Mouse (Mus musculus) heart, embryonic 14.5 days (tissue): Measurements from ENCODE around the gene Dhdh. TPM values are rescaled to one million over a fixed set of nuclear protein-coding genes. Genes with fewer than 3 reads are reported as not detected.
"Not testable (repeated sequence)": the region's sequence is repeated elsewhere in the genome, so short reads cannot be mapped to it uniquely, and the experiment has no call there.

Experiments used
- ATAC-seq: fragments of 200-750 bp; cut with Nextera tagmentation; 2 replicates; pipeline ENCODE4 v1.8.0; 2017; ENCODE audit warnings: low read depth, moderate TSS enrichment; ENCODE audit not compliant: insufficient number of reproducible peaks, insufficient read depth, low FRiP score
- H3K27ac ChIP-seq, 2 experiments: fragments of 200-500 bp in 1 of 2; fragments of 300-500 bp in 1 of 2; sonication (generic) in 1 of 2; replicated peaks in 1 of 2; 2 replicates each; pipeline ENCODE4 v1.5.1; 2012 to 2014; ENCODE audit warnings: low read depth in 2 of 2, low read length in 2 of 2, control low read depth in 1 of 2, mild to moderate bottlenecking in 1 of 2, mixed read lengths in 1 of 2; ENCODE audit not compliant: control insufficient read depth in 1 of 2, insufficient read depth in 1 of 2
- H3K27me3 ChIP-seq: fragments of 300-500 bp; sonication (generic); 2 replicates; pipeline ENCODE4 v1.6.1; 2014; ENCODE audit warnings: mild to moderate bottlenecking, low read length, control low read depth; ENCODE audit not compliant: control insufficient read depth, insufficient read depth
- H3K36me3 ChIP-seq: fragments of 300-500 bp; sonication (generic); 2 replicates; pipeline ENCODE4 v1.6.1; 2014; ENCODE audit warnings: mild to moderate bottlenecking, control low read depth, low read length, mixed read lengths; ENCODE audit not compliant: control insufficient read depth, insufficient read depth
- H3K4me1 ChIP-seq, 2 experiments: fragments of 200-500 bp in 1 of 2; fragments of 300-500 bp in 1 of 2; sonication (generic) in 1 of 2; 2 replicates each; pipeline ENCODE4 v1.6.1; 2012 to 2014; ENCODE audit warnings: low read length in 2 of 2, control low read depth in 1 of 2, mixed read lengths in 1 of 2; ENCODE audit not compliant: control insufficient read depth in 2 of 2, insufficient read depth in 2 of 2
- H3K4me2 ChIP-seq: fragments of 300-500 bp; sonication (generic); 2 replicates; pipeline ENCODE4 v1.6.1; 2014; ENCODE audit warnings: mild to moderate bottlenecking, low read length
- H3K4me3 ChIP-seq, 2 experiments: fragments of 200-500 bp in 1 of 2; fragments of 300-500 bp in 1 of 2; sonication (generic) in 1 of 2; 2 replicates each; pipeline ENCODE4 v1.5.1; 2012 to 2014; ENCODE audit warnings: low read length in 2 of 2, mild to moderate bottlenecking in 2 of 2, control low read depth in 1 of 2, low read depth in 1 of 2, moderate library complexity in 1 of 2; ENCODE audit not compliant: control insufficient read depth in 1 of 2, insufficient read depth in 1 of 2
- H3K9ac ChIP-seq: fragments of 300-500 bp; sonication (generic); 2 replicates; pipeline ENCODE4 v1.6.1; 2014; ENCODE audit warnings: mild to moderate bottlenecking, low read length
- H3K9me3 ChIP-seq: fragments of 300-500 bp; sonication (generic); 2 replicates; pipeline ENCODE4 v1.6.1; 2016; ENCODE audit warnings: low read length, control low read depth; ENCODE audit not compliant: control insufficient read depth
- WGBS: fragments of 180-500 bp; shearing (Covaris S2); extraction: QIAGEN DNeasy Blood & Tissue Kit; methylation state at CpG from one replicate; pipeline ENCODE4 v1.1.7; 2014; 5-methylcytosine and 5-hydroxymethylcytosine counted together
- polyA plus RNA-seq: library from polyadenylated mRNA; unstranded; fragments of >200 nt; fragmentation: Nextera tagmentation; extraction: Ambion mirVana; gene quantifications from 2 replicates; pipeline ENCODE4 v1.2.1, GENCODE M21; 2014

Gene Dhdh
- polyA plus RNA-seq, 1 experiment from 2014 or later, result 5.7 TPM

DNA sequence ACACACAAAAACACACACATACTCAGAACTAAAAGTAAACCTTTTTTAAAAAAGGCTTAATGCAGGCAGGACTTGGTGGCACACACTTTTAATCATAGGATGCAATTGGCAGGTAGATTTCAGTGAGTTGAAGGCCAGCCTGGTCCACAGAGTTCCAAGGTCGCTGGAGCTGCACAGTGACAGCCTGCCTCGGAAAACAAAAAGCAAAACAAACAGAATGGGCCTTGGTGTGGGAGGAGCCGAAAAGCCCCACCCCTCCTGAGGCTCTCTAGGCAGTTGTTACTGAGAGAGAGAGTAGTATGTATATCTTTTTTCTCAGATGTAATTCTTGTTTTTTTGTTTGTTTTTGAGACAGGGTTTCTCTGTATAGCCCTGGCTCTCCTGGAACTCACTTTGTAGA is 2.7 kb upstream of the Dhdh start:
- WGBS, result 14% methylated on average over 3 of the region's 3 CpGs
- no peaks in the 10 kb centered on the region for H3K9me3 ChIP-seq
- no peak overlapping the region; the same call in 1 of the 2 replicates for H3K9ac ChIP-seq
- peaks cover 43% of the 10 kb centered on the region for H3K36me3 ChIP-seq
- no peak overlapping the region for H3K27ac ChIP-seq
- no peak overlapping the region for H3K4me2 ChIP-seq
- H3K4me1 ChIP-seq, result peaks cover 5 to 9% of the 10 kb centered on the region in 2 experiments; a peak in 2 of 4 replicates
- H3K4me3 ChIP-seq, result no peak overlapping the region
- no peak for ATAC-seq
- H3K27me3 ChIP-seq, result no peaks in the 10 kb centered on the region

GRCm38 (mm10) chr7:45490822-45491221 is 2.2 kb upstream of the Dhdh start:
- Histone ChIP-seq H3K4me2 (no peak overlapping the region), H3K4me1 (peaks cover 5 to 8% of the 10 kb centered on the region in 2 experiments; a peak in 2 of 4 replicates), H3K9me3 (no peaks in the 10 kb centered on the region), H3K27ac (no peak overlapping the region), H3K4me3 (no peak overlapping the region), H3K9ac (no peak overlapping the region; the same call in 1 of the 2 replicates), H3K27me3 (no peaks in the 10 kb centered on the region), H3K36me3 (peaks cover 39% of the 10 kb centered on the region)
- no peak for ATAC-seq
- 27% methylated on average over 9 of the region's 9 CpGs for WGBS

DNA sequence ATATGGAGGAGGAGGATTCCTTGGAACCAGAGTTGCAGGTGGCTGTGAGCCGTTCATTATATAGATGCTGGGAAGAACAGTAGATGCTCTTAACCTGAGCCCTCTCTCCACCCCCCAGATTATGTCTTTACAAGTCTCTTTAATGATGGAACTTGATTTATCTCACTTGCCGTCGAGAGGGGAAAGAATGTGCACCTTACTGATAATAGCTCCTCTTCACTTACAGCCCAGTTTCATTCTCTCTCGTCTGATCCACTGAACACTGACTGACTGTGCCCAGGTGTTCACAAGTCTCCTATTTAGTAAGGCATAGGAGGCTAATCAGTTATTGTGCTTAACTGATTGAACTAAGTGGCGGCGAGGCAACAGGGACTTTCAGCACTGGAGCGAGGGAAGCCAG is 973 bp upstream of the Dhdh start:
- Histone ChIP-seq H3K27me3 (no peaks in the 10 kb centered on the region), H3K27ac (no peak overlapping the region), H3K4me3 (no peak overlapping the region), H3K4me2 (no peak overlapping the region), H3K36me3 (peaks cover 27% of the 10 kb centered on the region), H3K4me1 (peaks cover 5 to 7% of the 10 kb centered on the region in 2 experiments; a peak in 2 of 4 replicates), H3K9ac (no peak overlapping the region), H3K9me3 (no peaks in the 10 kb centered on the region)
- 52% methylated on average over 7 of the region's 7 CpGs for WGBS
- no peak for ATAC-seq

DNA sequence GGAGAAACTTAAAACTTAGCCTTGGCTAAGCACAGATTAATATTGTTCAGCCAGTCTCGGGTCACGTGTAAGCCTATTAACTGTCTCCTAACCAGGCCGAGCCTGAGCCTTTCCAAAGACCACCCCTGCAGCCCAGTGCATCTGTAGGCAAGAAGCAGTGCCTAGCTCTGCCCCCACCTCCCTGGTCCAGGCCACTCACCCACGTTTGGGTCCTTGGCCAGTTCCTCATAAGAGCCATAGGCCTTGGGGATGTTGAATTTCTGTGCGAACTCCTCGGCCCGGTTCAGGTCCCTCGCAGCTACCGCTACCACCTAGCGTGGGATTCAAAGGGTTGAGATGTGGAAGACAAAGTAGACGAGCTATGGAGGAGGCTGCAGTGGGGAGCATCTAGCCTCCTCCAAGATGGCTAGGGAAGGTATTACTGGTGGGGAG is 728 bp downstream of the Dhdh start:
- peak overlapping the region in 1 of 2 experiments; percentile 65; a peak in 1 of 4 replicates for H3K27ac ChIP-seq
- WGBS, result 38% methylated on average over 11 of the region's 11 CpGs
- ATAC-seq, result no peak

DNA sequence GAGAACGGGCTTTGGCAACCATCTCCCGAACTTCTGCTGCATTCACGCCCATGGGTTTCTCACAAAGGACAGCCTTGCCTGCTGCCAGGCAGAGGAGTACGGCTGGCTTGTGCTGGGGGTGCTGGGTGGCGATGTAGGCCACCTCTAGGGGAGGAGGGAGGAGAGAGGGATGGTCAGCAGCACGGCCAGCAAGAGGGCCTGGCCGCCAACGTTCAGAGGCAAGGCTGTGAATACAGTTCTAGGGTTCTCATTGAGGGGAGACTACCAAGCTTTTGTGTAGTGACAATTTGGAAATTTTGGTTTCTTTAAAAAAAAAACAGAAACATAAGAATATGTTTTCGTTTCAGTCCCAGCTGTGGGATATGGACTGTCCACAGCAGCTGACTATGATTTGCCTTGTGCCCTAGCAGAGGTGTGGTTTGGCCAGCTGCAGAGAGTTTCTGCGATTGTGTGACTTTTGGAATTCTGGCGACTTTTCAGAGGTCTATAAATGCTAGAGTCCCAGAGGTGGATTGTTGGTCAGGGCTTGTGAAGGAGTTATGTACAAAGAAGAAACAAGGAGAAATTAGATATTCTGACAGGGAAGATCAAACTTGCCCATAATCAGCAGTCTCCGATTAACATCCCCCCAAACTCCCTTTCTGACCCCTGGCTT is 1.7 kb downstream of the Dhdh start, which contains the start of gene Gm45808:
Gm45808 (minus strand) TSS at position 51 of the 655 bp plus-strand sequence.
- H3K27ac ChIP-seq, result no peak within 1 kb of the TSS
- H3K36me3 ChIP-seq, result no peaks in the 10 kb centered on the region
- no peak for ATAC-seq
- no peak within 1 kb of the TSS for H3K9ac ChIP-seq
- no peaks in the 10 kb centered on the region for H3K9me3 ChIP-seq
- H3K4me1 ChIP-seq, result peaks cover 5 to 7% of the 10 kb centered on the region in 2 experiments; a peak in 2 of 4 replicates
- 83% methylated on average over 12 of the region's 12 CpGs for WGBS
- H3K4me3 ChIP-seq, result no peak within 1 kb of the TSS
- H3K27me3 ChIP-seq, result no peaks in the 10 kb centered on the region
- no peak within 1 kb of the TSS for H3K4me2 ChIP-seq

More for the DNA sequence above, 728 bp downstream of the Dhdh start:
- Histone ChIP-seq H3K36me3 (peaks cover 10% of the 10 kb centered on the region), H3K4me2 (peak overlapping the region; percentile 78), H3K4me1 (peaks cover 5 to 7% of the 10 kb centered on the region in 2 experiments; a peak in 2 of 4 replicates), H3K4me3 (peak overlapping the region; percentile 11 to 55; a peak in 3 of 4 replicates), H3K9ac (peak overlapping the region; percentile 78), H3K9me3 (no peaks in the 10 kb centered on the region), H3K27me3 (no peaks in the 10 kb centered on the region)

DNA sequence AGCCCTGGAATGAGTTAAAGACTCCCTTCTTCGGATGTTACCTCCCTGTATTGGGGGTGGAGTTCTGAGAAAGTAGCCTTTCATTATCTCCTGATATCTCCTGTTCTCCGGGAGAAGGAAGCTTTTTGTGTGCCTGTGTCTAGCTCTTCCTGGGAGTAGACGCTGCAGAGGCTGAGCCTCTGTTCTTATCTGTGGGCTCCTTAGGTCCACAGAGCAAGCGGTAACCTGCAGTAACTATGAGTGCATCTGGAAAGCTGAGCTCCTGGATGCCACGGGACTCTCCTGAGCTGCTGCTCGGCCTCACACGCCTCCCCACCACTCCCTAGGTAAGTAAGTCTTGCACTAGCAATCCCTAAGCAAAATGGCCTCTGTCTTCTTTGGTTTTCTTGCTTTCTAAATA is 2.4 kb downstream of the Dhdh start:
- H3K4me1 ChIP-seq, result peaks cover 5 to 7% of the 10 kb centered on the region in 2 experiments; a peak in 2 of 4 replicates
- ATAC-seq, result no peak
- no peak overlapping the region for H3K27ac ChIP-seq
- H3K36me3 ChIP-seq, result no peaks in the 10 kb centered on the region
- no peak overlapping the region for H3K9ac ChIP-seq
- H3K4me3 ChIP-seq, result no peak overlapping the region
- H3K9me3 ChIP-seq, result no peaks in the 10 kb centered on the region
- H3K27me3 ChIP-seq, result no peaks in the 10 kb centered on the region
- WGBS, result 45% methylated on average over 7 of the region's 7 CpGs
- H3K4me2 ChIP-seq, result no peak overlapping the region

DNA sequence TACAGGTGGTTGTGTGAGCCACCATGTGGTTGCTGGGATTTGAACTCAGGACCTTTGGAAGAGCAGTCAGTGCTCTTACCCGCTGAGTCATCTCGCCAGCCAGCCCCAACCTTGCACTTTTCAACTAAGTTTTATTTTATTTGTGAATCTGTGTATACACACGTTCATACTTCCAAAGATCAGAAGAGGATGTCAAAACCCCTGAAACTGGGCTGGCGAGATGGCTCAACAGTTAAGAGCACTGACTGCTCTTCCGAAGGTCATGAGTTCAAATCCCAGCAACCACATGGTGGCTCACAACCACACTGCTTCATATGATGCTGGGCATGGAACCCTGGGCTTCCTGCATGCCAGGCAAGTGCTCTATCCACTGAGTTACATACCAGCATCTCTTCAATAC is 3.6 kb downstream of the Dhdh start:
- not testable (repeated sequence) for H3K4me1 ChIP-seq, H3K9ac ChIP-seq, H3K27me3 ChIP-seq, ATAC-seq, H3K4me3 ChIP-seq, H3K27ac ChIP-seq, H3K4me2 ChIP-seq, H3K9me3 ChIP-seq, H3K36me3 ChIP-seq
- WGBS, result 93% methylated on average over 5 of the region's 5 CpGs
